Mouse (Mus musculus): ENCODE results near the gene Lig1.

The Lig1 gene

DNA sequence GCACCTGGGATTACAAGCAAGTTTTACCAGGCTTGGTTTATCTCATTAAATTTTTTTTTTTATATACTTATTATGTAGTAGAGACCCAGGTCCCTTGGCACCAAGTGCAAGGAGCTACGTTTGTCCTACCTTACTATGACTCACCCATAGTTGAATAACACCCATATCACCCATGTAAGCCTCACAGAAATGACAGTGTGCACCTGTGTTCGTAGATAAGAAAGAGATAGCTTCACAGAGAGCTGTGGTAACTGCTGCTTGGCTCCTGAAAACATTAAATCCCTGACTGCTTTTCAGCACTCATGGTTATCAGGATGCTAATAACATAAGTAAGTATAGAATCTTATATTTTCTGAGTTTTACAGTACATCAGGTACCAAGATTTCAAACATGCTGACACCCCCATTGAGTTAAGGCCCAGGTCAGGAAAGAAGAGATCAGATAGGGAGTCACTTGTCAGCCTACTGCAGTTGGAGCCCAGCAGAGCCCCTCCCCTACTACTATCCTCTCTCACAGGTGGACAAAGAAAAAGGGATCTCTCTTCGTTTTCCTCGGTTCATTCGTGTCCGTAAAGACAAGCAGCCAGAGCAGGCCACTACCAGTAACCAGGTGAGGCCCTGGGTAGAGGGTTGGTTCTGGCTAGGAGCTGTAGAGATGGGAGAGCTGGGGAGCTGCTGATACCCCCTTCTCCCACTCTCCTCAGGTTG is 33.6 kb downstream of the Lig1 start:
- no peak for DNase-seq (ENCODE audit: extremely low spot score, low spot score)

GRCm38 (mm10) chr7:13311401-13311800 is 34.3 kb downstream of the Lig1 start:
- no peak for DNase-seq (ENCODE audit: extremely low spot score, low spot score)

- no peak for DNase-seq (ENCODE audit: extremely low spot score, low spot score)
Measured at GRCm38 (mm10) chr7:13314095-13314597, 37.1 kb downstream of the Lig1 start.

- no peak for DNase-seq (ENCODE audit: extremely low spot score, low spot score)
Measured at GRCm38 (mm10) chr7:13321424-13321823, 44.3 kb downstream of the Lig1 start.

DNA sequence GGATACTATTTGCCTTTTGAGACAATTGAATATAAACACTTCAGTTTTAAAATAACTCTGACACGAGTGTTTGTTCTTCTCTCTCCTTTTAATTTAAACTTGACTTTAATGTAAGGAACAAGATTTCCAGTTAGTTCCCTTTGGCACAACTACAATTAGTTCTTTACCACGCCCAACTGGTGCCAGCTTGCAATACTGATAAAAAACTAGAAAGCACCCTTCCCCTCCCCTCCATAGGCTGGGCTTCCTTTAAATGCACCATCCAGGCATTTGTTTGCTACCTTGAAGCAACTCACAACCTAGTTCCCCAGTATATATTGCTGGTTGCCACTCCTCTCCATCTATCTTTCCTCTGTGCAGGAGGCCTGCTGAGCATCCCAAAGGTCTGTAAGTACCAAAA is 47.2 kb downstream of the Lig1 start, which contains the start of gene Pla2g4c:
TSS of gene Pla2g4c (plus strand) at position 340 of the 400 bp plus-strand sequence.
- DNase-seq (ENCODE audit: extremely low spot score, low spot score), result no peak

GRCm38 (mm10) chr7:13330575-13330974 is 53.5 kb downstream of the Lig1 start:
- no peak for DNase-seq (ENCODE audit: extremely low spot score, low spot score)

GRCm38 (mm10) chr7:13355943-13356342 is 78.9 kb downstream of the Lig1 start:
- DNase-seq (ENCODE audit: extremely low spot score, low spot score), result no peak
